Mouse (Mus musculus): ENCODE results near the gene Ptprt.

The Ptprt gene

DNA sequence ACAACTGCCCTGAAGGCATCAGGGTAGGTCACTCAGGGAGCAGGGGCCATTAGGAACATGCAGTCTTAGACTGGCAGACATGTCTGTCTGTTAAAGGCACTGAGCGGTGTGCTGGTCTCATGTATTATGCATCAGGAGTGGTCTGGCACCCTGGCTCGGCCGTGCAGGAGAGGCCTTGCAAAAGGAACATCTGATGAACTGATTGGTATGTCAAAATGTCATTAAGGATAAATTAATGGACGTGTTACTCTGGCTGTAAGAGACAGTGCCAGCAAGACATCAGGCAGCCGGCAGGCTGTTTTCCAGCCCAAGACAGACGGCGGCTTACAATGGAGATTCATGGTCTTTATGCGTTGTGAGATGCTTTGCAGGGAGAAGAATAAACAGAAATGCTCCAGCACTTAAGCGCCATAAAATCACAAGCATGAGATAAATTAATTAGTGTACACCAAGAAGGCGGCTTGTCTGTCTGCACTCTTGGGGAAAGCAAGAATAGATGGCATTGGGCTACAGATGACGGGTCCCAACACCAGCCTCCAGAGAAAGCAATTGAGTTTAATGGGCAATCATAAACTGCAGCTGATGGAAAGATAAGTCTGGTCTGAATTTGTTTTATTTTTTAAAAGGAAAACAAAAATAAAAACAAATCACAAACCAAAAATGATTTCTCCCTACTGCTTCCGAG is 992.5 kb downstream of the Ptprt start:
- DNase-seq (ENCODE audit: low spot score) = no peak

DNA sequence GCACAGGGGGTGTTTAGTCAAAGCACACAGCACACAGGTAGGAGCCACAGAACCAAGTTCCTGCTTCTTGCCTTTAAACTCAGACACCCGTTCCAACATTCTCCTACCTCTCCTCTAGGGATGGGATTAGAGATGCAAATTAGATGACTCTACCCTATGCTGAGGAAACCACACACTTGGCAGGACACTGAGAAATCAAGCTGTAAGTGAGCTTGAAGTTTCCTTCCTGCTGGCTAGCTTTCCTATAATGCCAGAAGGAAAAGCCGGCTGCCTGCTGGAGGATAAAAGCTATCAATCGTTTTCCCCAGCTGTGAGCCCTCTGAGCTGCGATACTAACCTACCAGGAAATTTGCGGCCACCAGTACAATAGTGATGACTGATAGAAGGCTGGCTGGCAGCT is 999.0 kb downstream of the Ptprt start:
- no peak for DNase-seq (ENCODE audit: low spot score)

DNA sequence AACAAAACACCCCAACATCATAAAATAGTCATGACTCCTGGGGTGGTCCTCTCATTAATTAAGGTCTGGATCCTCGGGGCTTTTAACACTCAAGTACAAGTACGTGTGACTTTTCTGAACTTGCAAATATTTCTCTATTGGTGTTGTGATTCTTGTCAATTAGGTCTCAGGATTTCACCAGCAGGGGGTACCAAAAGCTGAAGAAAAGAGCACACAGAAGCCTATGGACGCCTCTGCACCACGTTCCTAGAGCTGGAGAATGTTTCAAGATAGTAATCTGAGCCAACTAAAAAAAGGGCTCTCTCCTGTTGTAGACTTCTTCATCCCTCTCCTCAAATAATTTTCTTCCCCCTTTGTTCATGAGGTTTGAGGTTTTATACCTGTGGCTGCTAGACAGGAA is 1000.1 kb downstream of the Ptprt start:
- DNase-seq (ENCODE audit: low spot score) = peak; percentile 43

DNA sequence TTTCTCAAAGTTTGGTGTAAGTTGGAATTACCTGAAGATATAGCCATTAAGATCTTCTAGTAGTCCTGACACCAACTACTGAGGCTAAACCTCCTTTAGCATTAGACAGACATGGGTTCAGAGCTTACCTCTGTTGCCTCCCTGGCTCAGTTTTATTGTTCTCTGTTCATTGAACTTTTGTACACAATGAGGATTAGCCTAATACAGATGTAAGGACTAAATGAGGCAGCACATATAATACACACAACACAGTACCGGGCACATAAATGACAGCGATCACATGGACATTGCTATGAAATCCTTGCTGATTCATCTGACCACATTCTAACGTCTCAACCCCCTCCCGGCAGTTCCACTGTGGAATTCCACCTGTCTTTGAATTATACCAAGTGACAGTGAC is 1003.9 kb downstream of the Ptprt start:
- no peak for DNase-seq (ENCODE audit: low spot score)

DNA sequence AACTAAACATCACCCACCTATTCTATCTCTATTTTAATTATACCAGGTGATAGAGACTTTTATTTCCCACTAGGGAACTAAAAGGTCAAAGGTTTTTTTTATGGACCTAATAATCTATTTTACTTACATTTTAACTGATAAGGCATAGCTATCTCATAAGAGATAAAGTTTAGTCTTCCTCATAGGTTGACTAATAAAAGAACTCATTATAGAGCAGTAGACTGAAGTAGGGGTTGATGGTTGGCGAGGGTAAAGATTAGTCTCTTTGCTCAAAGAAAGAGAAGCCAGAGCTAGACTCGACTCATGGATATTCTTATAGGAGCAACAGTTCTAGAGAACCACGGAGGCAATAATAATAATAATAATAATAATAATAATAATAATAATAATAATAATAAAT is 1004.3 kb downstream of the Ptprt start:
- DNase-seq (ENCODE audit: low spot score) = no peak

DNA sequence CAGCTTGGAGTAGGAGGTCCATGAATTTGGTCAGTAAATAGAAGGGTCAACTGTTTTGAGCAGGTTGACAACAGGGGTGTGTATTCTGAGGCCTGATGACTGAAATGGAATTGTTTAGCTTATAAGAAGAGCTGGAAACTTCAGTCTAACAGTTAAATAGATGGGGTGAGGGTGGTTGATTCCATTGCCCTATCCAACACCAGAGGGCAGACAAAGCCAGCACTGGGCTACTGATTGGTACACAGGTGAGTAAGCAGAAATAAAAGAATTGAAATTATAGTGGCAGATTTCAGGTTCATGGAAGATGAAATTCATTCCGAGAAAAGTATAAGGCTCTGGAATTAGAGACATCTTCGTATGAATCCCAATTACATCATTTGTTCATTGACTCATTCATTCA is 1020.1 kb downstream of the Ptprt start:
- DNase-seq (ENCODE audit: low spot score) = no peak

DNA sequence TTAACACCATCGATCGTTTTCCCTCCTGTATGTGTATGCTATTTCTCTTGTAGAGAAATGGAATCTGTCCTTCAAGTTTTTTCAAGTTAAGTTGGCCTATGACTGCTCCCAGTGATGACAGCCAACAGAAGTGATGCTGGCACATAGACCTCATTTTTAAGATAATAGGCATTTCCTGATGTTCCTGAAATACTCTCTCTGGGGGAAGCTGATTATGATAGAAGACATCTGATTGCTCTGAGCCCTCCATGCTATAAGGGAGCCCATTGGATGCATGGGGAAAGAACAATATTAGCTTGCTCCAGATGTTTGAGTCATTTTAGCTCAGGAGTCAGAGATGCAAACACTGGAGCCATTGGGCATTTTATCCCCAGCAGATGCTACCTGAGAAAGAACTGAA is 1026.9 kb downstream of the Ptprt start:
- no peak for DNase-seq (ENCODE audit: low spot score)

DNA sequence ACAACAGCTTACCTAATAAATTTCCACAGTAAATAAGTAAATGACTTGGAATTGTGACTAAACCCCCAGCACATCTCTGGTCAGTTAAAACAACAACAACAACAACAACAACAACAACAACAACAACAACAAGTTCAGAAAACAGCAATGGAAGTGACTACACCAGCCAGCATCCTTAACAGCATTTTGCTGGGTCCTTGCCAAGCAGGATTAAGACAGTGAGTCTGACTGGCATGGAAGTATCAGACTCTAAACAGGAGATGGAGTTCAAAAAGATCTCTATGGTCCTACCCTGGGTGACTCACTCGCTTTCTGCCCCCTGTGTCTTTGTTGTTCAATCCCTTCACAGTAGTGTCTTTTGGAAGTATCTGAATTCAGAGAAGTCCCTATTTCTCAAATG is 1035.1 kb downstream of the Ptprt start:
- no peak for DNase-seq (ENCODE audit: low spot score)

DNA sequence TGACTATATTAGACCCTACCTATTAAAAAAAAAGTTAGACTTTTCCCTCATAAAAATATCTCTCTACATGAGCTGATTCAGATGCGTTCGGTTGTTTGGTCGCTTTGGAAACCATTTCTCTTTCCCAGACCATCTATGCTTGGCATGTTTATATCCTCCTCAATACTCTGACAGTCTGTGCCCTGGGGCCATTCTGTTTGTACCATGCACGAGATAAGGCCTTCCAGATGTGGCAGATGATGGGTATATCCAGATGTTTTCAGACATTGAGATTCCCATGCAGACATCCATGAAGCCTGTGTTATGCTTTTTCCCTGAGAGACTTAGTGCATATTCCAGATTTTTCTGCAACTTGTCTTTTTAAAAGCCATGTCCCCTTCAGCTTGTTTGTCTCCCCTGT is 1052.5 kb downstream of the Ptprt start:
- no peak for DNase-seq (ENCODE audit: low spot score)

DNA sequence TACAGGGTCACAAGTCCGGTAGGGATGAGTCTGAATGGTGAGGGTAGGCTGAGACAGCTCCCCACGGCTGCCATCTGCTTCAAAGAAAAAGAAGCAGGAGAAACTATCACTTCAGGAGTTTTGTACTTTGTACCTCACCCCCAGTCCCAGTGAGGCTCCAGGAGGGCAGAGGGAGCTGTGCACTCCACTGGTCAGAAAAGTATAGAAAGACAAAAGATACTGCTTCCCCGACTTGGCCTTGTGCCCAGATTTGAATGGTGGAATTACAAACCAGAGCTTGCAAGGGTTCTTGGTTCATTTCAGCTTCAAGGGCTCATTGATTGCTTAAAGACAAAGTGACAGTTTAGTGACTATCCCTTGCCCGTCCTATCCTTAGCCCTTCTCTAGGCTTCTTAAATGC is 1053.6 kb downstream of the Ptprt start:
- DNase-seq (ENCODE audit: low spot score) = no peak

DNA sequence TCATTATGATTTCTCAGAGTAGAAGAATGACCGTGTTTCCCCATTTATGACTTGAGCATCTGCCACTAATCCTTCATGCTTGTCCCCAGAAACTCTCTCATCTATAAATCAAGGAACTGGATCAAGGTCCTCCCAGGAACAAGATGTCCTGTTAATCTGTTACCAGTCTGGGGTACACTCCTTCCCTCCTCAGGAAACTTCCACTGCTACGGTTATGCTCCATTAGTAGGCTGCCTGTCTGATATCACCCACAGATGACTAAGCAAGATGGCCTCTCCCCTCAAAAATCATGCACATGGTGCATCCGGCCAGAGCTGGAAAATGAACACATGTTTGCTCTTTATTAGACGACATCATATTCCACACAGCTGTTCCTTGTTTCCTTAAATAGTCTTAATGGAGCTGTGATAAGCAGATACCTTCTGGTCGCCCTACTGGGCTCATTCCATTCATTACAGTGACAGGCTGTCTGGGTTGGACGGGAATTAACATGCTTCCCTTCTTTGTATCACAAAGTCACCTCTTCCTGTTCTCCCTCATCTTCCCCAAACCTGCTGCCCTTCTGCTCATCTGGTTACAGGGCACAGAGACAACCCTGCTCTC is 1060.6 kb downstream of the Ptprt start:
- no peak for DNase-seq (ENCODE audit: low spot score)

DNA sequence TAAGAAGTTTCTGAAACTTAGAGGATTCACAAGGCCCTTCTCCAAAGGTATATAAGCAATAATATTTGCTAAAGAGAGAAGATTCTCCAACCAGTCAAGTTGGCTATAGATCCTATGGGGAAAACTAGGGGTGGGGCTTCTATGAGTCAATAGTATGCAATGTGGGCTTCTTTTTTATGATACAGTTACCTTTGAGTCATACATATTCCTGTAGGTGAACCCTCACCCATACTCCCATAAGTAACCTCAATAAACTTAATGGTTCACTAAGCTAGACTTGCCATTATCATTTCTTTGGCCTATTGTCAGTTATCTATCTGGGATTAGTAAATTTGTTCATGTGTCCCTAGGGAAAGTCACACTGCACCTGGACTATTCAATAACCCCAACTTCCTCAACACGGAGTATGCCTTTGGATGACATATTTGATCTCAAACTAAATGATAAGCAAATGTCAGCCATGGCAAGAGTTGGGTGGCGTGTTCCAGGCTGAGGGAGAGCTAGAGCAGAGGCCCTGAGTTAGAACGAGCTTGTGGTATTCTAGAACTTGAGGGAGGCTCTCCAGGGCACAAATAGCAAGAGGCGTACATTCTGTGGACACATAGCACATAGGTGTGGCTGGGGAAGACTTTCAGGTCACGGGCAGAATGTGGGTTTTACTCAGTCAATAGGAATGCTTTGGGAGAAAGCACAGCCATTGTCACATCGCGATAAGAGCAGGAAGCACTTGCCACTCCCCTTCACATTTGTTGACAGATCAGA is 1067.4 kb downstream of the Ptprt start:
- DNase-seq (ENCODE audit: low spot score) = no peak

DNA sequence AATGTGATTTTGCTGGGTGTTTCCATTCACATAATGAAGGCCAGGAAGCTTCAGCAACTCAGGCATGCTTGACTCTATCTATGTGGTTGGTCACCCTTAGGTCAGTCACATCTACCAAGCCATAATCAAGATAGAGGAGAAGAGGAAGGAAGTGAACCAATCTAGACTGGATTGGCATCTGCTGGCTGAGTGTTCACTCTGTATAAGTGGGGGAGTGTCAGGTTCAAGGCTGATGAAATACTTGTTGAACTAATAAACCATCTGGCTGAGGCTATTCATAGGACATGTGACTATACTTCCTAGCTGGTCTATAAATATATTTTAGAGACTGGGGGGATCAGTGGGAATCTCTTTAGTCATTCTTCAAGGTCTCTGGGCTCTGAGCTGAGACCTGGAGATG is 1086.5 kb downstream of the Ptprt start:
- DNase-seq (ENCODE audit: low spot score) = no peak

DNA sequence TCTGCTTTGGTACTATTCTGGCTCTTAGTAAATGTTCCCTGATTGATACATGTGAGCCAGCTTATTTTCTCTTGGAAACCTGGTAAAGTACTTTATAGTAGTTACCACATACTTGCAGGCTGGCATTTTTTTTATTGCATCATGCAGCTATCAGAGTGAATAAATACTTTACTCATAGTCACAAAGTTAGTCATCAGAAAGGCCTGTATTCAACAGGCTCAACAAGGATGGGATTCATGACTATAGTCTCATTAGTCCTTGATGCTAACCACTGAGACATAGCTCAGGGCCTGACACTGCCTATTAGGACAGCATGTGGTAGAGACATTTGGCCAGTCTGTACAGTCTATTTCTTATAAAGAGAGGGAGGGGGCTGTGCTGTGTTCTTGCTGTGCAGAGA is 1088.7 kb downstream of the Ptprt start:
- no peak for DNase-seq (ENCODE audit: low spot score)

DNA sequence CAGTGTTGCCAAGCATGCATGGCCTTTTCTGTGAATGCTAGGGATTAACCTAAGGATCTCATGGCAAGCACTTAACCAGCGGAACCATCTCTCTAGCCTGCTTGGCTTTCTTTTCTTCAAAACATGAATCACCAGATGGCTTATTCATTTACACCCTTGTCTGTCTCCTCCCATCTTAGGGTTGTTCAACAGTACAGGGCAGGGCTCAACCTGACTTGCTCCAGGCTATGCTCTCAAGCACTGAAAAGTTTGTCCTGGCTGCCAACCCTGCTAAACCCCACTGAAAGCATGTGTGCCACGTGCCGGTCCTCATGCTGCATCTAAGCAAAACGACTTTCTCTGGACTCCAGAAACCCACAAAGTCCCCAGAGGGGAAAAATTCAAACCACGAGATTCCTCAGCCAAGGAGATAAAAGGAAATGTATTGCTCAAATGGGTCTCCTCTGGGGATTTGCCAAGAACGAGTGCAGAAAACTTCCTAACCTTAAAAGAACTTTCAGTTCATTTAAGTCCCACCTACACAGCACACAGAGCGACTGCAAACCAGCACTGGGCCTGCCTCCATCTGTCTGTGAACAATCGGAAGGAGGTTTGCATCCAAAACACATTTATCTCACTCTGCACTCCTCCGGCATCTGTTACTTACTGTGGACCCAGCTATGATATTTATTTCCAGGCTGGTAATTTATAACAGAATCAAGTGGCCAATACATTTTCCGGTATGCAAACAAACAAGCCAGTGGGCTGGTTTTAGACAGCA is 1090.5 kb downstream of the Ptprt start:
- DNase-seq (ENCODE audit: low spot score) = no peak

DNA sequence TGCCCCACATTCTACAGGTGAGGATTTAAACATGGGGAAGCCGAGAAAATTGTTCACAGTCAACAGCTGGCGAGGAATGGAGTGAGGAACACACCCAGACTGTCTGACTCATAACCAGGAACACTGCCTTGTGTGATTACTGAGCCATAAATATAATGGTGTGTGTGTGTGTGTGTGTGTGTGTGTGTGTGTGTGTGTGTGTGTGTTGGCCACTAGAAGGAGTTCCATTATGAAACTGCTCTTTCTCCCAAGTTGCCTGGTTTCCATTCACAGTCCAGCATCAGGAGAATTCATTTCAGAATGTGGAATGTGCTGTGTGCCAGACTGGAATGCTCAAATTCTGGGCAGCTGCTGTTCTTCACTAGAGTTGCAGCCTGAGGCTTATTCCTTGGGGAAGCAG is 1099.4 kb downstream of the Ptprt start:
- DNase-seq (ENCODE audit: low spot score) = no peak

DNA sequence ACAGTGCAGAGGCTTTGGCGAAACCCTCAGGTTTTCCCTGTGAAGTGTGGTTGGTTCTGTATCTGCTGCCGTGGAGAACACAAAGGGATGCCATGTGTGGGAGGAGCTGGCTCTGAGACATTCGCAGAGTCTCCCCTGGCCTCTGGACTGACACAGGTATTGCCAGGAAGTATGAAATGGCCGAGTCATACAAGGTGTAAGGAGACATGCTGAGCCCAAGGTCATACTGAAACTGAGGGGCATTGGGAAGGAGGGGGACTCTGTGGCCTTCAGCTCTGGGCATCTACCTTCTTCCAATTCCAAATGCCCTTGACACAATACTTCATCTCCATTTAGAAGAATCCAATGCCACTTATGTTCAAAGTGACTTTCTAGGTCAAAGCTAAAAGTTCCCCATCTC is 1103.1 kb downstream of the Ptprt start:
- DNase-seq (ENCODE audit: low spot score) = no peak

DNA sequence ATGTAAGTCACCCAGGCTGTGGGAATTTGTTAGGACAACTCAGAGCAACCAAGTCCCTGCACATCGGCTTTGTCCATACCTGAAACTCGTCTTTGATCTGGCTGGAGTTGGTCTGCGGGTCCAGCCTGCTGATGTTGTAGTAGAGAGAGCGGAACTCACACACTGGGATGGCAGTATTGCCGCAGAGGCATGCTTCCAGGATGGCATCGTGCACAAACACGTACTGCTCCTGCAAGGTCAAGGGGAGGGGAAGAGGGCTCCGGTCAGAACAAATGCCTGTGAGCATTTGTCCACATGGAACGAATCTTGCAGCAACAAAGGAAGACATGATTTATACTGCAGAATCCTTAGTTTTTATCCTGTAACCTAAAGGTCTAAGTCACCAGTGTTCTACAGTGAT is 1107.3 kb downstream of the Ptprt start:
- no peak for DNase-seq (ENCODE audit: low spot score)

DNA sequence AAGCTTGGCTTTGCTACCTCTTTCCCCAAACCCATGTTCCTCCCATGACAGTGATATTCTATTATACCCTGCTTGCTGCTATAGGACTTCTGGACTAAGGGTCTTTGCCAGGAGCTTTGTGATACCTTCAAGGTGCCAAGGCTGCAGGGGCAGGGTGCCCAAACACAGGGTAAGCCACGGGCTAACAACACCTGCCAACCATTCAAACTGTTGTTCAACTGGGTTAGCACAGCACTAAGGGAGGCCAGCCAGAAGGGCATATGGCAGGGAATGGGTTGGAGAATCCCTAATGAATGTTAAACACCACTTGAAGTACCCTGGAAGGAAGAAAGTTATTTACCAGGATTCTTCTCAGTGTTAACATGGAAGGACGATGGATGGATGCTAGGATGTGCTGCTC is 1108.9 kb downstream of the Ptprt start:
- DNase-seq (ENCODE audit: low spot score) = no peak

DNA sequence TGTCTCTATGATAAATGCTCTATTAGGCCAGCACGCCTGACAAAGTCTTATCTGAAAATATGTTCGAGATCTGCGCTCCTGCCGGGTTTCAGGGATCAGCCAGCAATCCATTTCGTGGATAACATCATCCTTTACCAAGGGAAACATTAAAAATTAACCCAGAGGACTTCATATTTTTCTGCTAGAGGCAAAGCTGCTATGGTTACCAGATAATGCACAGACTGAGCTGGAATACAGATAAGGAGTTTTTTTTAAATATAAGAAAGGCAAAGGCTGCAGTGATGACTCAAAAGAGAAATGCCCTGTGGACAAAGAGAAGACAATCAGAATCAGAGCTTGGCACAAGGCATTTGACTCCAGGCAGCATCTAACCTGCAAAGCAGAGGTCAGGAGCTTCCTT is 1111.4 kb downstream of the Ptprt start:
- no peak for DNase-seq (ENCODE audit: low spot score)

DNA sequence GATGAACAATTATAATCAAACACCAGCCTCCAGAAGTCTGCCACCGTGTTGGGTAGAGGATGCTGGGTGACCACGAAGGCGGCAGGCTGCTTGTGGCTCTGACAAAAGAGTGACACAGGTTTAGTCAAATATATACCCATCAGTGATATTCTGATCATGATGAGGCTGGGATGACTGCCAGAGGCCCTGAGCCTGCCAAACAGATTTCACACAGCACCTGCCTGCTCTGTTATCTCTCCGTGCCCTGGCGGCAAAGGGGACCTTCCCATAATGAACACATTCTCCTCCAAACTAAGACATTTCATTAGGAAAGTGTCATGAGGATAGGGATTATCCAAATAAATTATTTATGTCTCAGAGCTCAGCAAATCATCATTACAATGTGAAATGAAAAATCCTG is 1113.6 kb downstream of the Ptprt start:
- DNase-seq (ENCODE audit: low spot score) = no peak

DNA sequence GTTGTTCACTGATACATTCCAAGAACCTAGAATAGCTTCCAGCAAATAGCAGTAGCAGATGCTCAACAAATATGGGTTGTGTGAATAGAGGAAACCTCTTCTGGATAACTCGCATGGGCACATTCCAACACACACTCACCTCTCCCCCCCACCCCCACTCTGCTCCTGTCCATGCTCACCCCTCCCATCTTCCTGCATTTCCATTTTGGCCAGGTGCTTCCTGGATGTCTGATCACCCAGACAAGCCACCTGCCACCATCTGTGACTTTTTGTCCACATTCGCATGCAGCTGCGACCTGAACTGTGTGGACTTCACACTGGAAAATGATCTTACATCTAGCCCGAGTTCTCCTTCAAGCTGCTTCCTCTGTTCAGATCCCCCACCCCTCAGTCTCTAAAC is 1115.5 kb downstream of the Ptprt start:
- no peak for DNase-seq (ENCODE audit: low spot score)

DNA sequence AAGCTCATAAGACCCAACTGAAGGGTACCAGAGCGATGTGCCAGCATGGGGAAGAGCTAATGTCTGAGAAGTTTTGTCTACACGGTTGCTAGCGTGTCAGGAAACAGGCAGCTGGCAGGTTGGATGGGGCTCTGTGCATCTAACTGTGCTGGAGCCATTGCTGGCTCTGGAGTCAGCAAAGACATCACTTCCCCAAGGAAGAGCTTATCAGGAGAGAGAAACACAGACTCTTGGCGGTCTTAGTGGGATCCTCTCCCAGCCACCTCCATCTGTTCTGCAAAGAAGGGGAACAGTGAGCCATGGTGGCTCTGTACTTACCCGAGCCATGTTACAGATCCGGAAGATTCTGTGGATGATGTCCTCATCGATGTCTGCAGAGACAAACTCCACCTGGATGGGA is 1126.8 kb downstream of the Ptprt start:
- no peak for DNase-seq (ENCODE audit: low spot score)

All from embryo, embryonic 10 days (tissue).